Mouse (Mus musculus): ENCODE measurements around the gene Tradd. TPM values are rescaled to one million over a fixed set of nuclear protein-coding genes. Genes with fewer than 3 reads are reported as not detected.

Tradd gene
- total and polyA plus RNA-seq, 3 experiments = 12.5 to 30.0 (median 20.8) TPM

- H3K9me3 ChIP-seq (replicated peaks) = peaks cover 10% of the 10 kb centered on the region
- TF ChIP-seq GATA2 (IDR thresholded peaks at IDR 0.05; ENCODE audit: borderline replicate concordance, low read depth, low read length) (no peak), POLR2AphosphoS5 (IDR thresholded peaks at IDR 0.05; ENCODE audit: insufficient replicate concordance, low read depth, low read length) (no peak), GATA1 (IDR thresholded peaks at IDR 0.05; ENCODE audit: borderline replicate concordance, low read length) (no peak), TAL1 (conservative IDR thresholded peaks at IDR 0.05; ENCODE audit: low read depth, low read length) (no peak), CTCF (IDR thresholded peaks at IDR 0.05; ENCODE audit: low read depth, low read length) (no peak)
- H3K4me1 ChIP-seq (ENCODE audit: insufficient read depth, low read depth, low read length) = peaks cover 69% of the 10 kb centered on the region
- DNase-seq (ENCODE audit: low spot score) (peak; percentile 67), ATAC-seq (ENCODE audit: extremely low read depth, insufficient number of reproducible peaks, low FRiP score, poor library complexity, severe bottlenecking) (0 out of 2 replicates have a peak, but pooled peaks have one; percentile 36)
- H3K27me3 ChIP-seq (ENCODE audit: insufficient read depth, low read length) = peaks cover 25% of the 10 kb centered on the region
- peaks cover 31% of the 10 kb centered on the region for H3K36me3 ChIP-seq (replicated peaks)
- peak within 1 kb of the TSS; percentile 67 for H3K4me3 ChIP-seq (ENCODE audit: low read depth, low read length)
These were observed 5.1 kb upstream of the Tradd start, which contains the start of gene Hsf4 for GRCm38 (mm10) chr8:105269461-105269947. Gene Hsf4, plus strand, starts transcription at chr8:105269801.

- no peak for TF ChIP-seq GATA1 (IDR thresholded peaks at IDR 0.05; ENCODE audit: borderline replicate concordance, low read length)
- no peak for TF ChIP-seq TAL1 (conservative IDR thresholded peaks at IDR 0.05; ENCODE audit: low read depth, low read length)
- no peak for TF ChIP-seq CTCF (IDR thresholded peaks at IDR 0.05; ENCODE audit: low read depth, low read length)
- no peak for TF ChIP-seq POLR2AphosphoS5 (IDR thresholded peaks at IDR 0.05; ENCODE audit: insufficient replicate concordance, low read depth, low read length)
- no peak for TF ChIP-seq GATA2 (IDR thresholded peaks at IDR 0.05; ENCODE audit: borderline replicate concordance, low read depth, low read length)
- Histone ChIP-seq H3K4me3 (ENCODE audit: low read depth, low read length) (peak overlapping the region; percentile 67), H3K4me1 (ENCODE audit: insufficient read depth, low read depth, low read length) (peaks cover 70% of the 10 kb centered on the region), H3K9me3 (replicated peaks) (peaks cover 10% of the 10 kb centered on the region), H3K36me3 (replicated peaks) (peaks cover 31% of the 10 kb centered on the region), H3K27me3 (ENCODE audit: insufficient read depth, low read length) (peaks cover 25% of the 10 kb centered on the region)
- ATAC-seq (ENCODE audit: extremely low read depth, insufficient number of reproducible peaks, low FRiP score, poor library complexity, severe bottlenecking) = no peak
- DNase-seq (ENCODE audit: low spot score) = no peak
These were observed 4.7 kb upstream of the Tradd start for GRCm38 (mm10) chr8:105269075-105269458.

- Histone ChIP-seq H3K4me1 (ENCODE audit: insufficient read depth, low read depth, low read length) (peaks cover 76% of the 10 kb centered on the region), H3K9me3 (replicated peaks) (peaks cover 10% of the 10 kb centered on the region), H3K27me3 (ENCODE audit: insufficient read depth, low read length) (peaks cover 25% of the 10 kb centered on the region), H3K36me3 (replicated peaks) (peaks cover 31% of the 10 kb centered on the region), H3K4me3 (ENCODE audit: low read depth, low read length) (peak overlapping the region; percentile 67; the same call in 1 of the 2 replicates)
- DNase-seq (ENCODE audit: low spot score) (no peak), ATAC-seq (ENCODE audit: extremely low read depth, insufficient number of reproducible peaks, low FRiP score, poor library complexity, severe bottlenecking) (no peak)
- TF ChIP-seq GATA1 (IDR thresholded peaks at IDR 0.05; ENCODE audit: borderline replicate concordance, low read length) = no peak
- no peak for TF ChIP-seq GATA2 (IDR thresholded peaks at IDR 0.05; ENCODE audit: borderline replicate concordance, low read depth, low read length)
- no peak for TF ChIP-seq CTCF (IDR thresholded peaks at IDR 0.05; ENCODE audit: low read depth, low read length)
- no peak for TF ChIP-seq TAL1 (conservative IDR thresholded peaks at IDR 0.05; ENCODE audit: low read depth, low read length)
- TF ChIP-seq POLR2AphosphoS5 (IDR thresholded peaks at IDR 0.05; ENCODE audit: insufficient replicate concordance, low read depth, low read length) = no peak
These were observed 4.1 kb upstream of the Tradd start for GRCm38 (mm10) chr8:105268342-105269074.

GRCm38 (mm10) chr8:105266775-105267174 lies 2.4 kb upstream of the Tradd start:
- peaks cover 37% of the 10 kb centered on the region for H3K36me3 ChIP-seq (replicated peaks)
- TF ChIP-seq POLR2AphosphoS5 (IDR thresholded peaks at IDR 0.05; ENCODE audit: insufficient replicate concordance, low read depth, low read length) = no peak
- TF ChIP-seq CTCF (IDR thresholded peaks at IDR 0.05; ENCODE audit: low read depth, low read length) = no peak
- no peak for TF ChIP-seq TAL1 (conservative IDR thresholded peaks at IDR 0.05; ENCODE audit: low read depth, low read length)
- TF ChIP-seq GATA2 (IDR thresholded peaks at IDR 0.05; ENCODE audit: borderline replicate concordance, low read depth, low read length) = no peak
- no peak for TF ChIP-seq GATA1 (IDR thresholded peaks at IDR 0.05; ENCODE audit: borderline replicate concordance, low read length)
- ATAC-seq (ENCODE audit: extremely low read depth, insufficient number of reproducible peaks, low FRiP score, poor library complexity, severe bottlenecking) (peak; percentile 35), DNase-seq (ENCODE audit: low spot score) (peak; percentile 62)
- peaks cover 19% of the 10 kb centered on the region for H3K27me3 ChIP-seq (ENCODE audit: insufficient read depth, low read length)
- H3K4me3 ChIP-seq (ENCODE audit: low read depth, low read length) = peak overlapping the region; percentile 45; the same call in 1 of the 2 replicates
- peaks cover 77% of the 10 kb centered on the region for H3K4me1 ChIP-seq (ENCODE audit: insufficient read depth, low read depth, low read length)
- H3K9me3 ChIP-seq (replicated peaks) = peaks cover 10% of the 10 kb centered on the region

- peak; percentile 74 for DNase-seq (ENCODE audit: low spot score)
- H3K4me1 ChIP-seq (ENCODE audit: insufficient read depth, low read depth, low read length) = peaks cover 76% of the 10 kb centered on the region
- peak; percentile 50; the same call in 1 of the 2 replicates for ATAC-seq (ENCODE audit: extremely low read depth, insufficient number of reproducible peaks, low FRiP score, poor library complexity, severe bottlenecking)
- peaks cover 14% of the 10 kb centered on the region for H3K9me3 ChIP-seq (replicated peaks)
- peaks cover 53% of the 10 kb centered on the region for H3K36me3 ChIP-seq (replicated peaks)
- TF ChIP-seq POLR2AphosphoS5 (IDR thresholded peaks at IDR 0.05; ENCODE audit: insufficient replicate concordance, low read depth, low read length) = no peak
- peak overlapping the region; percentile 93 for H3K4me3 ChIP-seq (ENCODE audit: low read depth, low read length)
- H3K27me3 ChIP-seq (ENCODE audit: insufficient read depth, low read length) = peaks cover 8% of the 10 kb centered on the region; the same call in 1 of the 2 replicates
These were observed 719 bp upstream of the Tradd start for GRCm38 (mm10) chr8:105265128-105265527.

- peak overlapping the region; percentile 93 for H3K4me3 ChIP-seq (ENCODE audit: low read depth, low read length)
- H3K27me3 ChIP-seq (ENCODE audit: insufficient read depth, low read length) = no peaks in the 10 kb centered on the region; the same call in 1 of the 2 replicates
- DNase-seq (ENCODE audit: low spot score) (no peak), ATAC-seq (ENCODE audit: extremely low read depth, insufficient number of reproducible peaks, low FRiP score, poor library complexity, severe bottlenecking) (no peak)
- H3K36me3 ChIP-seq (replicated peaks) = peaks cover 60% of the 10 kb centered on the region
- H3K9me3 ChIP-seq (replicated peaks) = peaks cover 9% of the 10 kb centered on the region
- peaks cover 72% of the 10 kb centered on the region for H3K4me1 ChIP-seq (ENCODE audit: insufficient read depth, low read depth, low read length)
- TF ChIP-seq GATA1 (IDR thresholded peaks at IDR 0.05; ENCODE audit: borderline replicate concordance, low read length) (no peak), POLR2AphosphoS5 (IDR thresholded peaks at IDR 0.05; ENCODE audit: insufficient replicate concordance, low read depth, low read length) (no peak), CTCF (IDR thresholded peaks at IDR 0.05; ENCODE audit: low read depth, low read length) (no peak), GATA2 (IDR thresholded peaks at IDR 0.05; ENCODE audit: borderline replicate concordance, low read depth, low read length) (no peak), TAL1 (conservative IDR thresholded peaks at IDR 0.05; ENCODE audit: low read depth, low read length) (no peak)
These were observed 1.0 kb downstream of the Tradd start for GRCm38 (mm10) chr8:105263244-105263912.

All from G1E (cell line).